Mouse (Mus musculus) gastrocnemius, postnatal 14 days (tissue): ENCODE measurements at regions not wholly inside any gene's neighbourhood (a gene's known extent, or its start where the extent isn't known, plus 50 kb on each side); places are given as distances from the start of the nearest gene placed in this dataset.
"Not testable (repeated sequence)": the region's sequence is repeated elsewhere in the genome, so short reads cannot be mapped to it uniquely, and the experiment has no call there.

ENCODE experiments used
- DNase-seq: peaks from one replicate; pipeline ENCODE4 v3.0.0; 2021; ENCODE audit warnings: mixed read lengths
- intact Hi-C: fragments of 180-260 bp; cut with DNase I; formaldehyde crosslinking; loops from one replicate; pipeline ENCODE4 v1.15.1; 2025; ENCODE audit warnings: low total_unique reads

DNA sequence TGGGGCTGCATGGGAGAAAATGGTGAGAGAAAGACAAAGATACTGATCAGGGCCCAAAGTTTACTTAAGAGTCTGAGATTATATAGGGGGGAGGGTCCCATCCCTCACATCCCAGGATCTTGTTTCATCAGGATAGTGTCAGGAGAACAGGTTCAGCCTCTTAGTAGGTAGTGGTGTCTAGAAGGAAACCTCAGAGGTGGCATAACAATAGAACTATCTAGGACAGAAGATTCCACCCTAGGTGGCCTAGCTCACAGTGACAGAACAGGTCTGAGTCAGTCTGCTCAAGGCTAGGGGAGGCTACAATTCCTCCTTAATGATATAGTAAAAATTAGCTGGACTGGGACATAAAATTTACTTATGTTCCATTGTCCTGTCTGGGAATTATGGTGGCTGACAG, 211.3 kb upstream of the Ngly1 start:
- intact Hi-C loops = no loop called here
- DNase-seq = no peak

DNA sequence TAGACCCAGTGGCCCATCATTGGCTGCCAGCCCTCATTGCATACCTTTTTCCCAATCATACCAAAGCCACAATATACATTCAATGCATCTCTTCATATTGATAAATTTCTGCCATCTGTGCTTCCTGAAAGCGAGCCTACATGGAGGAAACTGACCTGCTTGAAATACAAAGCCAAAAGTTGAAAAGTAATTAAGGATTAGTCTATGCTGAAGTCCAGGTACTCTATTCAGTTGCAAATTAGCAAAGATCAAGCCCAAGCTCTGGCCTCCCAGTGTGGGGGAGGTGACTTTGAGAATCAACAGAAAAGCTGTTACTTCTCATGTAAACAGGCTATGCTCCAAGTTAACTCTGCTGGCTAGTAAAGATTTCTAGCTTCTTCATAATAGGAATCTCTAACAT, 210.7 kb upstream of the Ngly1 start:
- intact Hi-C loops = no loop called here

GRCm38 (mm10) chr14:16044466-16044865, 204.6 kb upstream of the Ngly1 start:
- no peak for DNase-seq
- intact Hi-C loops = no loop called here

More for the DNA sequence above, 210.7 kb upstream of the Ngly1 start:
- no peak for DNase-seq

GRCm38 (mm10) chr14:16072534-16072933, 176.5 kb upstream of the Ngly1 start:
- intact Hi-C loops, DNase-seq: not testable (repeated sequence)

GRCm38 (mm10) chr14:16074089-16074488, 175.0 kb upstream of the Ngly1 start:
- no peak for DNase-seq
- intact Hi-C loops = no loop called here

- intact Hi-C loops = no loop called here
- no peak for DNase-seq
Measured at GRCm38 (mm10) chr14:16079096-16079495, 170.0 kb upstream of the Ngly1 start.

- DNase-seq, intact Hi-C loops: not testable (repeated sequence)
Measured at GRCm38 (mm10) chr14:16087231-16087630, 161.8 kb upstream of the Ngly1 start.

DNA sequence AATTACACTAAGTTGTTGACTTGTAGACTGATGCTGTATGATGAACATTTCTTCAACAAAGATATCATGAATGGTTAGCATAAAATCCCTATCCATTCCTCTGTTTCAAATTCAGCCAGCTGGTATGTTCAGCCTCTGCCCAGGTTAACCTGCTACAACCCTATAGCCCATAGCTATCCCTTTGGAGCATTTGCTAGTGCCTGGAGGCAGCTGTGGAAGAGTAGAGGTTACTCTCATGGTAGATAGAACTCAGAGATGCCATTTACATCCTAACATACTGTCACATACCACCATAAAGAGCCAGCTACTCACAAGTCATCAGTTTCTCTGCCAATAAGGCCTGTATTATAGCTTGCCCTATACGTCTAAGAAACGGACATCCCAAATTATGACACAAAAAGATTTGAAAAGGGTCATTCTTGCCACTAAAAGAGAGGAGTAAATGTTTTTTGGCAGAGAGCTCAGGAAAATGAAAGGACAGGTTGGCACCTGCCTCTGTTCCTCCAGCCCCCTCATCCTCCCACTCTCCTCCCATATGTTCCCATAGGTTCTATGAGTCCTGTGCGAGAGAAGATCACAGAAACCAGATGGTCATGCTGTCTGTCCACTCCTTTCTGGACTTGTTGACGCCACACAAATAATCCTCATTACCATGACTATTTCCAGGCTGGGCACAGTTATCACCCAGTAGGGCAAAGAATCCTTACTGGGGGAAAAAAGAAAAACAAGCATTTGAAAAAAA, 156.5 kb upstream of the Ngly1 start:
- intact Hi-C loops = no loop called here
- DNase-seq = no peak

- DNase-seq = no peak
- intact Hi-C loops = no loop called here
Measured at GRCm38 (mm10) chr14:16093133-16093505, 156.0 kb upstream of the Ngly1 start.

GRCm38 (mm10) chr14:16109414-16109813, 139.7 kb upstream of the Ngly1 start:
- no peak for DNase-seq
- intact Hi-C loops = no loop called here

DNA sequence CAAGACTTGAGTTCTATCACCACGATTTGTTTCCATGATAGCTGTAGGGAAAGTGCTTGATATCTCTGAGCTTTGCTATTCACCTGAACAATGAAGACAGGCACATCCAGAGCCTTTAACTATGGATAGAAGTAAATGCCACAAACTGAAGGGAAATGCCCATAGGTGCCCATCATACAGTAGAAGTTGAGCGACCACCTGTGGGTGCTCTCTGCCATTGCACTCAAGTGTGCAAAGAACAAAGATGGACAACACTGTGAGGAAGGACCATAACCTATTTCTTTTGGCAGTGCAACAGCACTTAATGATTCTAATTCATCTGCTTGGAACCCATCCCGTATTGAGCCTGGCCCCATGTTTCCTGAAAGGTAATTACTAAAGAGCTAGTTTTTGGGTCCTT, 116.4 kb upstream of the Ngly1 start:
- intact Hi-C loops = no loop called here
- no peak for DNase-seq

DNA sequence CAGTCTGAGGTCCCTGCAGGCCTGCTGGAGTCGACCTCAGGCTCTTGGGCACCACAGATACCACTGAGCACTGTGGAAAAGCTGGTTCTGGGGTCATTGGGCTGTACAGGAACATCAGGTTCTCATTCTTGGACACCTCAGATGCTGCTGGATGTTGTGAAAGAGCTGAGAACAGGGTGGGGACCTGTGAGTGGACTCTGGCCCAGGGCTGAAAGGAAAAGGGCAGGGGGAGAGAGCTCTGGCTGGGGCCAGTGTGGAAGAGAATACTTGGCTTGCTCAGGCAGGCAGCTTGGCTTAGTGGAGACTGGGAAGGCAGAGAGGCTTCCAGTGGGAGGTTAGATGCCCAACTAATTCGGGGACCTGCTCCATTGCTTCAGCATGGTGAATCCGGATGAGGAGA, 115.7 kb upstream of the Ngly1 start:
- no peak for DNase-seq
- intact Hi-C loops = no loop called here

- no peak for DNase-seq
- intact Hi-C loops = no loop called here
Measured at GRCm38 (mm10) chr14:16136187-16136586, 112.9 kb upstream of the Ngly1 start.

- DNase-seq = no peak
- intact Hi-C loops = no loop called here
Measured at GRCm38 (mm10) chr14:16144299-16144698, 104.8 kb upstream of the Ngly1 start.

- no peak for DNase-seq
- intact Hi-C loops = no loop called here
Measured at GRCm38 (mm10) chr14:16146811-16147210, 102.3 kb upstream of the Ngly1 start.

GRCm38 (mm10) chr14:16151815-16152214, 97.3 kb upstream of the Ngly1 start:
- DNase-seq = no peak
- intact Hi-C loops = no loop called here

DNA sequence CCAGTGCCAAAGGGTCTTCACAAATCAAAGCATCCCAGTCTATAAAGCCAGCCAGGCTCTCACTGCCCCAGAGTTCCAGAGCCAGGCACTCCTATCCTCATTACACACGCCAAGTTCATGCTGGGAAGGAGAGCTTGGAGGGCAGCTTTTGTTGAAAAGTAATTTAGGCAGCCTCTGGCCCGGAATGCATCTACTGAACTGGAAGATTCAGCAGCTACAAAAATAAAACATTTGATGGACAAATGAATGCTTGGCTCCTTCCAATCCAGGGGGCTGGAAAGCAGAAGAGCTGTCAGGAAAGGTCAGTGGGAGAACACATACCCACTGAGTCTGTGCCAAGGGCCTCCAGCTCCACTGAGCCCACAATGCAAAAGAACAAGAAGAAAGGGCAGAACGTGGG, 96.4 kb upstream of the Ngly1 start:
- no peak for DNase-seq
- intact Hi-C loops = no loop called here

GRCm38 (mm10) chr14:16155106-16155505, 94.0 kb upstream of the Ngly1 start:
- intact Hi-C loops = no loop called here
- no peak for DNase-seq

DNA sequence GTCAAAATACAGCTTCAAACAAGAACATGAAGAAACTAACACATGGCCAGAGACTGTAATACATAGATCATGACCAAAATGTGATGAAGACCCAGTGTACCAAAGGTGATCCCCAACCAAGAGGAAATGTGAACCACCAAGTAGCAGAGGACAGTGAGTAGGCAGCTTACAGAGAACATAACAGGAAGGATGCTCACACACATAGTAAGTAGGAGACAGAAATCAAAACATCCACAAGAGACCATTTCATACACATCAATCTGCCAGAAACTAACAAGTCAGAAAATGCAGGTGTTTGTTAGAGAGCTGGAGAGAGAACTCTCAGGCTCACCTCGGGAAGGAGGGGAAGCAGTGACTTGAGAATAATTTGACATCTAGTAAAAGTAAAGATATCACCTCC, 78.9 kb upstream of the Ngly1 start:
- no peak for DNase-seq
- intact Hi-C loops = no loop called here

- intact Hi-C loops = no loop called here
- no peak for DNase-seq
Measured at GRCm38 (mm10) chr14:16172261-16172660, 76.8 kb upstream of the Ngly1 start.

- no peak for DNase-seq
- intact Hi-C loops = no loop called here
Measured at GRCm38 (mm10) chr14:16173292-16173691, 75.8 kb upstream of the Ngly1 start.

GRCm38 (mm10) chr14:16178227-16178626, 70.9 kb upstream of the Ngly1 start:
- intact Hi-C loops = no loop called here
- no peak for DNase-seq
